Mouse (Mus musculus): ENCODE measurements around the gene Eif4e3.

DNA sequence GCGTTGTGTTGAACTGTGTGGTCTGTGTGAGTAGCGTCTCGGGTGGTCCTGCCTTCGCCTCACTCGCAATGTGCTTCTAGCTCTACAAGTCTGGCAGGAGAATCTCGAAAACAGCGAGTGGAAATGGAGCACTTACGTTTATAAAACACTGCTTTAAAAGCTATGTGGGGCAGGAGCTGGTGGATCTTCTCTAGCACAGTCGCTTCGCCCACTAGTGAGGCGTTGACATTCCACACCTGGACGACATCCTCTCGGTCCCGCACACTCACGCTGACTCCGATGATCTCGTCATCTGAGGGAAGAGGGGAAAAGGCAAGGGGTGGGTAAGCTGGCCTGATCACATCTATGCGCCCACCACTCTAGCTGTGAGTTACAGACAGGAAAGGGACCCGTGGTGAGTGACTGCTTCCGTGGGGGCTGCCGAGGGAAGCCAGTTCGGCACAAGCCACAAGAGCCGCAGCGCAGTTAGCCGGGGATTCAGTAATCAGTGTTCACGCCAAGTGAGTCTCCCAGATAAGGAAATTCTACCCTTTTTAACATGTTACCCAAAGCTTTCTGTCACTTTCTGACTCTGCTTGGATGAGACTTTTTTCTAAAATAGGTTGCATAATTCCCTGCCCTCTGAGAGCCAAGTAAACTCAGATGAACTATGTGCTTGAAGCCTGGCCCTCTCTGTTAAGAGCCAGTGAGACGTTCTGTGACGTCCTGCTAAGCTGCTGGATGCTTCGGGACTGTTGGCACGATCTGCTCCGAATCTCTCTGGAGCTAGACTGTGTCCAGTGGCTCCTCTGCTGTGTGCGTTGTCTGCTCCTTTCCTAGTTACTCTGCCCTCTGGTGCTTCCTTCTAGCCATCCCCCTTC, 34.2 kb downstream of the Eif4e3 start:
- TF ChIP-seq CTCF (IDR thresholded peaks at IDR 0.05; ENCODE audit: extremely low read depth, insufficient read depth, low read length) (no peak), POLR2A (IDR thresholded peaks at IDR 0.05; ENCODE audit: extremely low read depth, insufficient read depth, low read length) (no peak)

Data from cortical plate, adult 2 months (tissue).